Mouse (Mus musculus) neutrophil, adult 65 days (primary cell): ENCODE measurements around the gene Fnbp1l. TPM values are rescaled to one million over a fixed set of nuclear protein-coding genes. Genes with fewer than 3 reads are reported as not detected.

Experiments
- total RNA-seq: library from RNA; stranded (reverse); gene quantifications from 2 replicates; pipeline ENCODE4 v1.2.4, GENCODE M21; 2023

The Fnbp1l gene
- 8.6 and 12.4 TPM in 2 replicates for total RNA-seq

GRCm38 (mm10) chr3:122618991-122619930, at the start of gene Fnbp1l:
Gene Fnbp1l (minus strand): TSS chr3:122619715.

Other genes starting within 250 kb of the Fnbp1l start
- gene Pde5a, start 109.2 kb upstream of the Fnbp1l start, total RNA-seq = 1.3 and 1.7 TPM in 2 replicates